Mouse (Mus musculus) stomach, embryonic 16.5 days (tissue): ENCODE data around the gene Dirc2. TPM values are rescaled to one million over a fixed set of nuclear protein-coding genes. Genes with fewer than 3 reads are reported as not detected.

Experiments used
- ATAC-seq: fragments of 200-750 bp; cut with Nextera tagmentation; 2 replicates; pipeline ENCODE4 v1.8.0; 2017; ENCODE audit warnings: moderate number of reproducible peaks, moderate TSS enrichment; ENCODE audit not compliant: insufficient read depth, low FRiP score
- H3K27ac ChIP-seq: fragments of 300-500 bp; sonication (generic); 2 replicates; pipeline ENCODE4 v1.5.1; 2014; ENCODE audit warnings: low read length
- H3K27me3 ChIP-seq: fragments of 300-500 bp; sonication (generic); 2 replicates; pipeline ENCODE4 v1.6.1; 2014; ENCODE audit warnings: low read length, control low read depth, mixed read lengths; ENCODE audit not compliant: control insufficient read depth, insufficient read depth
- H3K36me3 ChIP-seq: fragments of 300-500 bp; sonication (generic); 2 replicates; pipeline ENCODE4 v1.6.1; 2014; ENCODE audit warnings: low read length; ENCODE audit not compliant: control insufficient read depth, insufficient read depth
- H3K4me1 ChIP-seq: fragments of 300-500 bp; sonication (generic); 2 replicates; pipeline ENCODE4 v1.6.1; 2014; ENCODE audit warnings: low read length, control low read depth, mixed read lengths; ENCODE audit not compliant: control insufficient read depth, insufficient read depth
- H3K4me2 ChIP-seq: fragments of 300-500 bp; sonication (generic); 2 replicates; pipeline ENCODE4 v1.6.1; 2014; ENCODE audit warnings: low read depth, low read length, mixed read lengths
- H3K4me3 ChIP-seq: fragments of 300-500 bp; sonication (generic); replicated peaks from 2 replicates; pipeline ENCODE4 v1.5.1; 2014; ENCODE audit warnings: mild to moderate bottlenecking, low read length
- H3K9ac ChIP-seq: fragments of 300-500 bp; sonication (generic); 2 replicates; pipeline ENCODE4 v1.6.1; 2014; ENCODE audit warnings: low read length
- H3K9me3 ChIP-seq: fragments of 300-500 bp; sonication (generic); replicated peaks from 2 replicates; pipeline ENCODE4 v1.6.1; 2016; ENCODE audit warnings: low read length, control low read depth; ENCODE audit not compliant: control insufficient read depth
- WGBS: fragments of 180-500 bp; shearing (Covaris S2); extraction: QIAGEN DNeasy Blood & Tissue Kit; methylation state at CpG from one replicate; pipeline ENCODE4 v1.1.7; 2014; 5-methylcytosine and 5-hydroxymethylcytosine counted together
- polyA plus RNA-seq: library from polyadenylated mRNA; unstranded; fragments of >200 nt; fragmentation: Nextera tagmentation; extraction: Ambion mirVana; gene quantifications from 2 replicates; pipeline ENCODE4 v1.2.1, GENCODE M21; 2015

The Dirc2 gene
- polyA plus RNA-seq, 1 experiment from 2014 or later = 8.2 TPM

- WGBS = 73% methylated on average over 7 of the region's 7 CpGs
- H3K9me3 ChIP-seq = no peaks in the 10 kb centered on the region
- ATAC-seq = no peak
- H3K9ac ChIP-seq = no peak overlapping the region
- H3K4me1 ChIP-seq = no peaks in the 10 kb centered on the region
- no peak overlapping the region for H3K27ac ChIP-seq
- no peak overlapping the region for H3K4me3 ChIP-seq
- H3K27me3 ChIP-seq = no peaks in the 10 kb centered on the region
- H3K36me3 ChIP-seq = no peaks in the 10 kb centered on the region
- no peak overlapping the region for H3K4me2 ChIP-seq
Observed at GRCm38 (mm10) chr16:35749385-35749784, 19.8 kb downstream of the Dirc2 start.

GRCm38 (mm10) chr16:35748237-35748603 lies 20.9 kb downstream of the Dirc2 start:
- 83% methylated on average over 7 of the region's 7 CpGs for WGBS
- H3K4me1 ChIP-seq = no peaks in the 10 kb centered on the region
- no peaks in the 10 kb centered on the region for H3K36me3 ChIP-seq
- no peak overlapping the region for H3K9ac ChIP-seq
- no peak for ATAC-seq
- no peak overlapping the region for H3K4me3 ChIP-seq
- no peaks in the 10 kb centered on the region for H3K27me3 ChIP-seq
- no peak overlapping the region for H3K27ac ChIP-seq
- no peak overlapping the region for H3K4me2 ChIP-seq
- H3K9me3 ChIP-seq = no peaks in the 10 kb centered on the region

- Histone ChIP-seq H3K36me3 (no peaks in the 10 kb centered on the region), H3K9me3 (no peaks in the 10 kb centered on the region), H3K4me2 (no peak overlapping the region), H3K27me3 (no peaks in the 10 kb centered on the region), H3K9ac (no peak overlapping the region), H3K4me1 (no peaks in the 10 kb centered on the region), H3K4me3 (no peak overlapping the region), H3K27ac (no peak overlapping the region)
- ATAC-seq = no peak
- 69% methylated on average over 9 of the region's 9 CpGs for WGBS
Observed at GRCm38 (mm10) chr16:35747417-35748236, 21.5 kb downstream of the Dirc2 start.

DNA sequence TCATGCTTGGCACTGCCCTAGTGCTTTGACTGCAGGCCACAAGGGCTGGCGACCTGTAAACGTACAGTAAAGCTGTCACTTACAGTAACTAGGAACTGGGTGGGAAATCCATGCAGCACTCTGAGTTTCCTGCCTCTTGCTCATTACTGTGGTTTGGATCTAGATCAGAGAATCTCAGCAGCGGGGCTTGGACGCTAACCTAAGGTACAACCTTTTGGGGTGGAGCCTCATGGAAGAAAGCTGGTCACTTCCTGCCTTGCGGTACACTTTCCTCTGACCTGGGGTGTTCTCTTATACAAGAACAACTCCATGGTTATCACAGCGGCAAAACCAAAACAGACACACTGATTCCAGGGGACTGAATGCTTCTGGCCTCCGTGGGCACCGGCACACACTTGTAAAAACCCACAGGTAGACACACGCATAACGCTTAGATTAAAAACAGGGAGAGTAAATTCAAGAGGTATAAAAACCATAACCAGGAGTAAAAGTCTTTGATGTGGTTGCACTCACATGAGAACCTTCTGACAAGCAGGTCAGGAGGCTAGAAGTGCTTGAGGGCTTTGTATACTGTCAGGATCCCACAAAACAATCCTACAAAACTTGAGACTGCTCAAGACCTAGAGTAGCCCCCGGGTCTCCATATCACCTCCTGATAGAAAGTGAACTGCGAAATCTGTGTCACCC lies 26.8 kb downstream of the Dirc2 start:
- H3K27ac ChIP-seq = no peak overlapping the region

GRCm38 (mm10) chr16:35741621-35742020 lies 27.5 kb downstream of the Dirc2 start:
- Histone ChIP-seq H3K9ac (no peak overlapping the region), H3K27me3 (no peaks in the 10 kb centered on the region), H3K4me2 (no peak overlapping the region), H3K9me3 (no peaks in the 10 kb centered on the region), H3K4me1 (peaks cover 15% of the 10 kb centered on the region; the same call in 1 of the 2 replicates), H3K27ac (no peak overlapping the region), H3K4me3 (no peak overlapping the region), H3K36me3 (no peaks in the 10 kb centered on the region)
- ATAC-seq = no peak
- 94% methylated on average over 5 of the region's 5 CpGs for WGBS

More for the DNA sequence above, 26.8 kb downstream of the Dirc2 start:
- WGBS = 86% methylated on average over 12 of the region's 12 CpGs
- no peak for ATAC-seq
- H3K4me3 ChIP-seq = no peak overlapping the region
- H3K4me2 ChIP-seq = no peak overlapping the region
- no peaks in the 10 kb centered on the region for H3K9me3 ChIP-seq
- H3K9ac ChIP-seq = no peak overlapping the region
- H3K4me1 ChIP-seq = peaks cover 15% of the 10 kb centered on the region; the same call in 1 of the 2 replicates
- H3K36me3 ChIP-seq = no peaks in the 10 kb centered on the region
- H3K27me3 ChIP-seq = no peaks in the 10 kb centered on the region

GRCm38 (mm10) chr16:35740943-35741342 lies 28.2 kb downstream of the Dirc2 start:
- 65% methylated on average over 6 of the region's 6 CpGs for WGBS
- ATAC-seq = no peak
- H3K9me3 ChIP-seq = no peaks in the 10 kb centered on the region
- no peak overlapping the region for H3K9ac ChIP-seq
- no peaks in the 10 kb centered on the region for H3K27me3 ChIP-seq
- no peaks in the 10 kb centered on the region for H3K36me3 ChIP-seq
- no peak overlapping the region for H3K4me2 ChIP-seq
- H3K4me3 ChIP-seq = no peak overlapping the region
- no peak overlapping the region for H3K27ac ChIP-seq
- peaks cover 15% of the 10 kb centered on the region; the same call in 1 of the 2 replicates for H3K4me1 ChIP-seq

GRCm38 (mm10) chr16:35740357-35740756 lies 28.8 kb downstream of the Dirc2 start:
- no peak overlapping the region for H3K4me2 ChIP-seq
- no peak for ATAC-seq
- H3K36me3 ChIP-seq = no peaks in the 10 kb centered on the region
- 65% methylated on average over 12 of the region's 12 CpGs for WGBS
- no peaks in the 10 kb centered on the region for H3K27me3 ChIP-seq
- peaks cover 15% of the 10 kb centered on the region; the same call in 1 of the 2 replicates for H3K4me1 ChIP-seq
- H3K9ac ChIP-seq = no peak overlapping the region
- H3K4me3 ChIP-seq = no peak overlapping the region
- H3K9me3 ChIP-seq = no peaks in the 10 kb centered on the region
- H3K27ac ChIP-seq = no peak overlapping the region

DNA sequence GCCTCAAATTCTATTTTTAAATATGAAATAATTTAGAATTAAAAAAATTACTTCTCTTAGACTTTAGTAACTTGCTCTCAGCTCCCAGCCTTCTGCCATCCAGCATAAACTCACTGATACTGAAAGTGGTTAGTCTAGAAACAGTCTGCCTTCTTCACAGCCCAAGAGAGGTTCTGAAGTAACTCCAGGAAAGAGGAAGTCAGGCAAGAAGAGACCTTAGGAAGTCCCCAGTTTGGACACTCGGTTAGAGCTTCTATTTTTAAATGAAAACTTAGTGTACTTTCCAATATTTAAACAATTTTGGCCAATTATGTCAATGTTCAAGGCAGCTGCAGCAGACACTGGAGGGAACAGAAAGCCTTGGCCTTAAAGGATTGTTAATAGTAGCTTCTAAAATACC lies 29.6 kb downstream of the Dirc2 start:
- no peaks in the 10 kb centered on the region for H3K36me3 ChIP-seq
- no peak for ATAC-seq
- no peak overlapping the region for H3K4me2 ChIP-seq
- H3K27ac ChIP-seq = no peak overlapping the region; the same call in 1 of the 2 replicates
- H3K9me3 ChIP-seq = no peaks in the 10 kb centered on the region
- H3K4me3 ChIP-seq = no peak overlapping the region
- WGBS = 26% methylated on average over 1 of the region's 1 CpGs
- H3K27me3 ChIP-seq = no peaks in the 10 kb centered on the region
- H3K4me1 ChIP-seq = peaks cover 15% of the 10 kb centered on the region; the same call in 1 of the 2 replicates
- no peak overlapping the region for H3K9ac ChIP-seq

DNA sequence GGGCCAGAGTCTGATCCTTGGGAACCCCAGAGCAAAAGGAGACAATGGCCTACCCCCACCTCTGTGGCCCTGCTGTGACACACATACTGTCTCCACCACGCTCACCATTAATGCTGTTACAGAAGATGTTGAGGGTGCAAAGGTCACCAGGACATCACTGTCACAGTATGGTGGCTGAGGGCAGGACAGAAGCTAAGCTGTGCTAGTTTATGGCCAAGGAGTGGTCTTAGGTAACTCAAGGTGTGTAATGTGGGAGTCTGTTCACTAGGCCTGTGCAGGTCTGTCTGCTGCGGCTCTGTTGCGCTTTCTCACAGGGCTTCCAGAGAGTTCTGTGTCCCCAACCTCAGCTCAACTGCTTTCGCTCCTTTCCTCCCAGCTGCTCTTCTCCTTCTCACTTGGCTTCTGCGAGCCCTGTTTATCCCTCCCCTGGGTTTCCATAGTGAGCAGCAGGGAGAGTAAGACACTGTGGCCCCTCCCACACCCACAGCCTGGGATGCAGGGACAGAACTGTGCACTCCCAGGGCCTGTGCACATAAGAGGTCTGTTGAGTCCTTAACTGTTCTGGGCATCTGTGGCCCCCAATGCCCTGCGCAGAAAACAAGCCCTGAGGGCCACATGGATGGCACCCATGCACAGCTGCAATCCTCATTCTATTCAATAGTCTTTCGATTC lies 30.9 kb downstream of the Dirc2 start:
- no peak for ATAC-seq
- H3K9ac ChIP-seq = no peak overlapping the region
- no peak overlapping the region for H3K4me2 ChIP-seq
- H3K4me1 ChIP-seq = peaks cover 15% of the 10 kb centered on the region; the same call in 1 of the 2 replicates
- H3K4me3 ChIP-seq = no peak overlapping the region
- H3K27me3 ChIP-seq = no peaks in the 10 kb centered on the region
- H3K27ac ChIP-seq = no peak overlapping the region
- no peaks in the 10 kb centered on the region for H3K9me3 ChIP-seq
- no peaks in the 10 kb centered on the region for H3K36me3 ChIP-seq
- WGBS = 78% methylated on average over 7 of the region's 7 CpGs
